Mouse (Mus musculus): ENCODE measurements around the gene Usp6nl.
A peak's percentile ranks its signal among the peaks of the same experiment; 100 is the strongest.

Usp6nl gene

DNA sequence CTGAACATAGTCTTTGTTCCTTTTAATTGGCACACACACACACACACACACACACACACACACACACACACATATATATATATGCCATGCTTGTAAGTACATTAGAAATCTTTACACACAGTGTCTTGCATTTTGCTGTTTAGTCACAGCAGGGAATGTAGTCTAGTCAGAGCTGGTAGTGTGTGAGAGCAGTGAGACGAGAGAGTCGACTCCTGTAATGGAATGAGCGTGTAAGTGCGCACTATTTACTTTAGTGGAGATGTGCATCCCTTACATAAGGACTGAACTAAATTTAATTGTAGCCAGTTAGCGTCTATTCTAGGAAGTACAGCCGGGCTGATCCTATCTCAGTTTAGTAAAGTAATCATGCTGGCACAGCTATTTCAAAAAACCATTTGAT, 44.5 kb downstream of the Usp6nl start:
- no peak for DNase-seq (ENCODE audit: extremely low read depth, insufficient read length, low spot score)

DNA sequence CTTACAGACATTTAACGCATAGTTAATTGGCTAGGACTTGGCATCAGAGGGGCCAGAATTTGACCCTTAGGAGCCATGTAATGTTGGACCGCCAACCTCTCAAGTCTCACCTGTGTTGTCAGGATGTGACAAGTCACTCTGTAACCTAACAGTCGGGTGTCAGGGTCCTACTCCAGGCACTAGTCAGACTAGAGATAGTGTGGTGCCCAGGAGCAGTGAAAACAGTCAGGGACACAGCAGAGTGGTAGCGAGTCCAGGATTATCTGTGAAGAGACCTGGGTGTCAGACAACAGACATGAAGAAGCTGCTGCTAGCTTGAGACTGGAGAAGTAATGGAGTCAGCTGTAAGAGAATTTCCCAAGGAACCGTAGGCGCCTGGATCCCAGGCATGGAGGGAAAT, 45.0 kb downstream of the Usp6nl start:
- DNase-seq (ENCODE audit: extremely low read depth, insufficient read length, low spot score), result no peak

DNA sequence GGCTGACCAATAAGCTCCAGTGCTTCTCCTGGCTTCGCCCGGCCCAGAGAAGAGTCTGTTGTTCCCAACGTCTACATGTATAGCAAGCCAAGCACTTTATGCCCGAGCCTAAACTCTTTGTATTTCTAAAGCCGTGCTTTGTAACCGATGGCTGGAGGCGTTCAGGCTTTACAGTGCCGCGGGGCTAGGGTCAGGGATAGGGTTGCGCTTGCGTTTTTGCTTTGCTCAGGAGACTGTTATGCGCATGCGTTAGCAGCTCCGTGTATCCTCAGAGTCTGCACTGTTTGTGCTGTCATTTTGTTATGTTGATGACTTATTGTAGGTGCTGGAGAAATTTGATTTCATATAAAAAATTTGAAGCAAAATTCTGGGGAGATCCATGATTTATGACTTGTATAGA, 51.7 kb downstream of the Usp6nl start:
- DNase-seq (ENCODE audit: extremely low read depth, insufficient read length, low spot score), result no peak

DNA sequence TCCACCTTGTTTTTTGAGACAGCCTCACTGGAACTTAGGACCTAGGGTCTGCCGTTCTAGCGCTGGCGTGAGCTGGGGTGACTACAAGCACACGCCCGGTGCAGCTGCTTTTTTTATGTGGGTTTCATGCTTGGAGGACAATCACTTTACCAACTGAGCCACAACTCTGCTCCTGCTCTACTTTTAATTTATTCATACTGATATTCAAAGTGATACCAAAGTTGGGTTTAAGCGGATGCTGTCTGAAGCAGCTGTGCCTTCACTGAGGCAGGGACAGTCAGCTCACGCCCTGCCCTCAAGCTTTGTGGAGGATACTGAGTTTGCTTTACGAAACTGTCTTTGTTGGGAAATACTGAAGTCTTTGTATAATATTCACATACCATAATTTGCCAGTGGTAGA, 53.6 kb downstream of the Usp6nl start:
- DNase-seq (ENCODE audit: extremely low read depth, insufficient read length, low spot score), result no peak

DNA sequence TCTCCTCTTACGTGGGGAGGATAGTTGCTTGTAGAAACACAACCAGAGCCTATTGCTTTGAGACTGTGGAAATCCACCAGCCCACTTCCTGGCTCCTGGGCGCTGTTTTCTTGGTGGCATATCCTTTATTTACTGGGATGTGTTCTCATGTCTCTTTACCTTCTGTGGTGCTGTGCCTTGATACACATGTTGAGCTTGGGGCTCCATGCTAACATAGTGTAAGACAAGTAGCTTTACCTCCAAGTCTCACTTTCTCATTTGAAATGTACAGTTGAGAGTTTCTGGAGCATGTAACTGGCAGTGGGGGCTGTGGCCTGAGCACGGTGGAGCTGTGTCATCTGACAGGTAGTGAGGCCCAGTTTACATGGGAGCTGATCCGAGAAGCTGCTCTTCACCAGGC, 54.5 kb downstream of the Usp6nl start:
- DNase-seq (ENCODE audit: extremely low read depth, insufficient read length, low spot score), result no peak

DNA sequence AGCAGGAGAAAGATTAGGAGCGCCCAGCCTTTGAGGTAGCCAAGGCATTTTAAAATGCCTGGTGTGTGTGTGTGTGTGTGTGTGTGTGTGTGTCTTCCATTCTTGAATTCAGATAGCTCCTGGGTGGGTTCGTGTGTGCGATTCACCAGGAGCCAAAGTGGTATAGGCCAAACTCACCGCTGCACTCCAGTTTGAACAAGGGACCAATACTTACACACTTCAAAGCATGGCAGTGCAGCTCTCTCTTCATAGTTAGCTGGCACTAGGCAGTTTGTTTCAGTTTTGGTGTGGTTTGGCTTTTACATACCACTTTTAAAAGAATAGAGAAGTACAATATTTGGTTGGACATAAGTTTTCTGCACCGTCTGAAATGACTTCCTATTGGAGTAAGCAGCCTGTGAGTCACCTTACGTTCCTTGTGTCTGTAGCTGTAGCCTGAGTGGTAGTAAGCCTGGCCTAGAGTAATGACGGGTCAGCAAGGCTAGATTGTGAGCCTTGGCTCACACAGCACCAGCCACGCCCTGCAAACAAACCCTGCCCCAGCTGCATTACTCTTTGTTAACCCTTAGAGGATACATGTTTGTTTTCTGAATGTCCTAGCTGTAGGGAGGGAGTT, 56.2 kb downstream of the Usp6nl start:
- DNase-seq (ENCODE audit: extremely low read depth, insufficient read length, low spot score), result peak; percentile 64

DNA sequence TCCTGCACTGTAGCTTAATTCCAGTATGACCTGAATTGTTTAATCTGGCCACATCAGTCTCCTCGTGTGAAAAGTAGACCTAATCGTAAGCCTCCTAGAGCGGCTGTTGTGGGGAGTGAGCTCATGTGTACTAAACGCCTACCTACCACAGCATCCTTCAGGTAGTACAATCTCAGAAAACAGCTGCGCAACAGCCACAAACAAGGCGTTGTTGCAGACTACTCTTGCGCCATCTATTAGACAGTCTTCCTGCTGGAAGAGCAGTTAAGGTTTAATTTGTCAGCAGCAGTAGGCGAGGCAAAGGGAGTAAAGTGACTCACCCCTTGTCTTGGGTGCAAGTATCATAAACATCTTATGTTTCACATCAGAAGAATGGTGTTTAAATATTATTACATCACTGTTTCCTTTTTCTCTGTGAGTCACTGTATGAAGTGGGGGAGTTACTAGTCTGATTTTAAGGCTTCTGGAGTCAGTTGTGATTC, 57.3 kb downstream of the Usp6nl start:
- peak; percentile 51 for DNase-seq (ENCODE audit: extremely low read depth, insufficient read length, low spot score)

DNA sequence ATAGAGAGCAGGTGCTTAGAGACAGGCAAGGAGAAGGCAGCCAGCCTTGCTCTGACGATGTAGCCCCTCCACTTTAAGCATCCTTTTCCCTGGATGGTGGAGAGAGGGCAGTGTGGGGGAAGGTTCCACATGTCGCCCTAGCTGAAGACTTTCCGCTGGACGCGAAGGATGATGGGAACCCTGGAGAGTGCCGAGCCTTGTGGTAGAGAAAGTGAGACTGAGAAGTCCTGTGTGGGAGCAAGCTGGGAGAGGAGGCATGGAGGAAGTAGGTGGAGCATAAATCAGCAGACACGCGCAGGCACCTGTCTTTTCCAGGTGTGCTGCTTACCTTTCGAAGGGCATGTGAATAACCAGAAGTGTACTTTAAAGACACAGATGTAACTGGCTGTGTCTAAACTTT, 57.9 kb downstream of the Usp6nl start:
- DNase-seq (ENCODE audit: extremely low read depth, insufficient read length, low spot score), result no peak

DNA sequence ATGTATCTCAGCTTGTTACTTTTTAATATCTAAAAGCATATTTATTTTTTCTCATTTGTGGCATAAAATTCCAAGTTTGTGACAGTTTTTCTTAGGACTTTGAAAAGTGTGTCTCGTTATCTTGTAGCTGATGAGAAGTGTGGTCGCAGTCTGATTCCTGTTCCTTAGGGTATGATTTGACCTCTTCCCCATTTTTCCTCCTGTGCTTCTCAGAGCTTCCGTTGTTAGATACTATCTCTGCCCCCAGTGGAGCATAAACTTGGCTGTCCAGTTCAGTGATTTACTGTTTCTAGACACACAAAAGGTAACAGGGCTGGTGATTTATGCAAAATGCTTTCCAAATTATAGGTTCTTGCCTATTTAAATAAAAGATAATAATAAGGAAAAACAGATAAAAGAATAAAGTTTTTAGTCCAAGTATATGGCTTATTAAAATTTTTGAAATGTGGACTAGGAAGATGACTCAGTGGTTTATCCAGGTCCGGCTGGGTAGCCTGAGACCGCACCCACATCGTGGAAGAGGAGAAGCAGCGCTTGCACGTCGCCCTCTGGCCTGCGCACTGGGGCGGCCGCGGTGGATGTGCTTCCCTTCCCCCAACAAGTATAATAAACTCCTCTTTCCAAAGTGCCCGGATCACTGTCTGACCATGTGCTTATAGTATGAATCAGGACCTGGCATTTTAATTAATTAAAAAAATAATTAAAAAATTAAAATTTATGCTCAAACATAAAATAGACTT, 62.1 kb downstream of the Usp6nl start:
- DNase-seq (ENCODE audit: extremely low read depth, insufficient read length, low spot score), result peak; percentile 62

DNA sequence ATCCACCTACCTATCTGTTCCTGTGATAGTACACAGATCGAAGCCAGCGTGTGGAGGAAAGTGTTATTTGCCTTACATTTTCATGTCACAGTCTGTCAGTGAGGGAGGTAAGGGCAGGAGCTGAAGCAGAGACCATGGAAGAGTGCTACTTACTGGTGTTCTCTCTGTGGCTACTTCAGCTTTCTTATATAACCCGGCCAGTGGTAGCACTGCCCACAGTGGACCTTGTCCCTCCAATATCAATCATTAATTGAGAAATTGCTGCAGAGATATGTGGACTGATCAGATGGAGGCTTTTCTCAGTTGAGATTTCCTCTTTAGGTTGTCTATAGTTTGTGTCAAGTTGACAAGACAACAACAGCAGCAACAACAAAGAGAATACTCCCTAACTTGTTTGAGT, 66.7 kb downstream of the Usp6nl start:
- DNase-seq (ENCODE audit: extremely low read depth, insufficient read length, low spot score), result no peak

DNA sequence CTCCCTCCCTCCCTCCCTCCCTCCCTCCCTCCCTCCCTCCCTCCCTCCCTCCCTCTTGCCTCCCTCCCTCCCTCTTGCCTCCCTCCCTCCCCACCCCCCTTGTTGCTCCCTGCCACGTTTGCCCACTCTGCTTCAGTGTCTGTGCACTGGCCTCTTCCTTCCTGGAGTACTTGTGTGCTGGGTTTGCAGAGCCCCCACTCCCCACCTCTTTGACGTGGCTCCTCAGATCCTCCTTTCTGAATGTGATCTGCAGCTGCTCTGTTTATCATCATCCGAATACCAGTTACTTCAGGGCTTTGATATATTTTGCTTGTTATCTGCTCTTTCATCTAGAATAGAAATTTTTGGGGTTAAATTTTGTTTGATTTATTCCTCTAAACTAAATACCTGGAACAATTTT, 68.8 kb downstream of the Usp6nl start:
- DNase-seq (ENCODE audit: extremely low read depth, insufficient read length, low spot score), result no peak

DNA sequence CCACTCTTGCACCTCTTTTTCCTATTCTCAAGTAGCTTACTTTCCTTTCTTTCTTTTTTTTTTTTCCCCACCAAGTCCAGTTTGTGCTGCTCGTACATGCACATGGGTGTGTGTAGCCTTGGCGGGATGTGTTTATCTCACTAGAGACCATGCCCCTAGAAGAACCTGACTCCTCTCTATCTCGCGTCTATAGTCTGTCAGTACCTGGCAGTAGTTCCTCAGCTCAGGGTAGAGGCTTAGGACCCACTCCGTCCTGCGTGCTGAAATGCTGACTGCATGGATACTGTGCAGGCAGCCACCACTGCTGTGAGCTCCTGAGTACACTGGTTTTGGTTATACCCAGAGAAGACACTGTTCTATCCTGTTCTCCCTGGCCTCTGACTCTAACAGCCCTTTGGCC, 69.5 kb downstream of the Usp6nl start:
- no peak for DNase-seq (ENCODE audit: extremely low read depth, insufficient read length, low spot score)

DNA sequence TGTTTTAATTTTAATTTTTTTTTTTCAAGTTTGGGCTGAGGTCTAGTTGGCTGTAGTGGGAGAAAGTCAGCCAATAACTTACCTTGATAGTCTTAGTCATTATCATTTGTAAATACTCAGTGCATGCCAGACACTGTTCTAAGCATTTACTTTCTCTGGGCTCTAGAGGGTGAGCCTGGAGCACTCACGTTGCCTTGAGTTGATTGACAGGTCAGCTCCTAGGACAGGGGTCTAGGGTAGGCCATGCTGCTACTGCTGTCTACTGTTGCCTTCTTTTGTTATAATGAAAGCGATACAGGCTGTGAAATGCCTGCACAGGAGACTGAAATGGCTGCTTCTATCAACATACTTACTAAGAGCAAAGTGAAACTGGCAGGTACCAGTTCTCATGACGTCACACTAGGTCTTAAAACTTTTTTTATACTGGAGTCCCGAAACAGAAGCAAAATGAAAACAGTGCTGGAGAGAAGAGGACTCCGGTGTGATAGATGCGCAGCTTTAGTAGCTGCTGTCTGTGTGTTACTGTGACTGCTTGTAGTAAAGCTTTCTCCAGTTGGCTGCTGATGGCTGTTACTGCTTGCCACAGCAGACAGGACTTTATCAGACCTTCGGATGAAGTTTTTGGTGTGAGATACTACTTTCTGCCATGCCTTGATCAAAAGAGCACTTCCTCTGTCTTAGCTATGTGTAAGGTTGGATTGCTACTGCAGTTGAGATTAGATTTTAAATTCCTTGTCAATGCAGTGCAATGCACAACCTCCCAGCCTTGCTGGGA, 73.6 kb downstream of the Usp6nl start:
- DNase-seq (ENCODE audit: extremely low read depth, insufficient read length, low spot score), result no peak

DNA sequence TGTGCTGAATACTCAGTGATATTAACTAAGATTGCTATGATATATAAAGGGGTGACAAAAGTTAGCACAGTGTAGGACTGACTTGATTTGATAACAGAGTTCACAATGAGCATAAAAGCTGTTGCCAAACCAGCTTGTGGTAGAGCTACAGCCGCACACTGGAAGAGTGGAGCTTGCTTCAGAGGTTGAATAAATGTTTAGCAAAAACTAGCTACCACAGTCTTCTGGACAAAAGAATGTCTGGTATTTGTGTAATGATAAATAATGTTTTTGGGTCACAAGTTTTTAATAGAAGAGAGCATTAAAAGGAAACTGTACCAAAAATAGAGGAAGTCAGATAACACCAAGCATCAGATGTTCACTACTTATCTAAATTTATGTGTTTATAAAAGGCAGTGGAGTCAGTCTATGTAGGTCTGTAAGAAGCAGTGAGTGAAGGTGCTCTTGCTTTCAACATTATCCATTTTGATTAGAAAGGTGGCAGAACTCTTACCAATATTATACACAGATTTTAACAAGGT, 74.2 kb downstream of the Usp6nl start:
- no peak for DNase-seq (ENCODE audit: extremely low read depth, insufficient read length, low spot score)

DNA sequence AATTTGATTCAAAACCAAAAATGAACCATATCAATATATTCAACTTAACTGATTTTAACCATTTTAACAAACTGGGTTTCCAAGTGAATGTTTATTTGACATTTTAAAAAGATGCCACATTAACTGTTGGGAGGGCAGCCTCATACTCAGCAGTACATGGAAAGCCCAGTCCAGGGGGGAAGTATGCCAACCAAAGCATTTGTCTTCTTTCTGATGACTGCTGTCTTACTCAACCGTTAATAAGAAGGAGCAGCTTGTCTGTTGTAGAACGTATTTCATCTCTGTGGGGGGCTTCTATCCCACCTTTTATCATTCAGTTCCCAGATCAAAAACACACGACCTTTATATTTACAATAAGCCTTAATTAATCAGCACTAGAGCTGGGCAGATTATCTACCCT, 74.7 kb downstream of the Usp6nl start:
- no peak for DNase-seq (ENCODE audit: extremely low read depth, insufficient read length, low spot score)

DNA sequence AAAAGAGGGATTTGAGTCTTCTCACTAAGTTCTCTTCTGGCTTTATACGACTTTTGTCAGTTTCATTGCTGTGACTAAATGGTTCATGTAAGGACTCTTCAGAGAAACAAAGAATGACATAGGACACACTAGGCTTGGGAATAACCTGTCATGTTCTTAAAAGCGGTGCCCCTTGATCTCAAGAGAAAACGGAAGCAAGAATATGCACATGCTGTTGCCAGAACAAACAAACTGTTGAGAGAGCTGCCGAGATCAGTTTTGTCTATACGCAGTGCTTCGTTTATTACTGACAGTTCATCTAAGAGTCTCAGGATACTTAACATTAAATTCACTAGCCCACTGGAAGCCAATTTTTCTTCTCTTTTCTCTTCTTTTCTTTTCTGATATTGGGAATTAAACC, 76.4 kb downstream of the Usp6nl start:
- DNase-seq (ENCODE audit: extremely low read depth, insufficient read length, low spot score), result no peak

DNA sequence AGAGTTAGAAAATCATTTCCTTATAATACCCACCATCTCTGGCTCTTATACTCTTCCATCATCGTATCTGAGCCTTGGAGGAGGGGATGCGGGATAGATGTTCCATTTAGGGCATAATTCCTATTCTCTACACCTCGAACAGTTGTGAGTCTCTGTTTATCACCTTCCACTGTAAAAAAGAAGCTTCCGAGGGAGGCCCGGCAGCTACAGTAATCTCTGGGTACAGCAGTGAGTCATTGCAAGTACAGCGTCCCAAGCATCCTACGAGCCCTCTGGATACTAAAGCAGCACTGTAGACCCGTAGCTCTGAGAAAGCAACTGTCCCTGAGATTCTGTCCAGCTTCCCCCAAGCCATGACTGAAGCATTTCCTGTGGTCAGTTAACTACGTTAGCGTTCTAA, 78.6 kb downstream of the Usp6nl start:
- no peak for DNase-seq (ENCODE audit: extremely low read depth, insufficient read length, low spot score)

DNA sequence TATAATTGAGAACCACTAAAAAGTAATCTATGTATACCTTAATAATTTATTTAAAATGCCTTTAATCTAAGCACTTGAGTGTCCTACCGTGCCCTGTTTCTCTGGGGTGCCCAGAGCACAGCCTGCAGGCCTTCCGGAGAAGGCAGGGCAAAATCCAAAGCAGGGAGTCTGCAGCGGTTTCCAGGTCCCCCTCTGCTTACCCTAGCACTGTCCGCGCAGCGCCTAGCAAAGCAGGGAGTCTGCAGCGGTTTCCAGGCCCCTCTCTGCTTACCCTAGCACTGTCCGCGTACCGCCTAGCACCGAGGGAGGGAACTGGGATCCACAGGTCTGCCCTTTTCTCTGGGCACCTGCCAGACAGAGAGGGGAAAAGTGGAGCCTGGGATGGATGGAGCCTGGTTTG, 80.9 kb downstream of the Usp6nl start:
- no peak for DNase-seq (ENCODE audit: extremely low read depth, insufficient read length, low spot score)

DNA sequence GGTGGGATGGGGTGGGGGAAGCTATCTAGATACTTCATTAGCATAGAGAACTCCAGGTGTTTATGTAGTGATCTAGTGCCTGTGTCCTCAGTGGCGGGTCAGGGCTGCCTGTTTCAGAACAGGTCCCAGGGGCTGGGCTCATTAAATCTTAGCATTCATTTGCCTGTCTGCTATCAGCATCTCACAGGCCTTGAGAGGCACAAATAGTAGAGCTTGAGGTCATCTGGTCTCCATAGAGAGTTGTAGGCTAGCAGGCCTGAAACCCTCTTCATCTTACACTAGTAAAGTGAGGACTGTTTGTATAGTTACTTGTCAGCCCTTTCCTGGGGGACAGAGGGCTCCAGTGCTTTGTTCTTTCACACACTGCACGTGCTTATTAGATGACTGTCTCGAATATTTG, 81.5 kb downstream of the Usp6nl start:
- DNase-seq (ENCODE audit: extremely low read depth, insufficient read length, low spot score), result no peak

DNA sequence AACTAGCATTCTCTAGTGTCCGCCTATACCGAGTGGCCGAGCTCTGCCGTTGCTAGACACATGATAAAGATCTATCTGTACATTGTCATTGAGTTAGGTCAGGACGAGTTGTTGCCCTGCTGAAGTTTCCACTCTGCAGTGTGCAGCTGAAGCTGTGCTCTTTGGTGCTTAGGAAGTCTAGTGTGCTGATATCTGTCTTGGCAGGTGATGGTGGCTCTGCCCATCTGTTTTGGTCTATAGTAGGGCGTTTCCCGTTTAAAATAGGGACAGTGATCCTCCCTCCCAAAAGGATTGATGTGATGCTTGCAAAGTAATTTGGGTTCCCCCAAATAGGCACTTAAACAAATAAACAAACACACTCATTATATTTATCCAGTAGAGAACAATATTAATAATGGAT, 82.2 kb downstream of the Usp6nl start:
- no peak for DNase-seq (ENCODE audit: extremely low read depth, insufficient read length, low spot score)
